Mouse (Mus musculus): ENCODE data around the gene Wipf2. TPM values are rescaled to one million over a fixed set of nuclear protein-coding genes. Genes with fewer than 3 reads are reported as not detected.

Gene Wipf2
- polyA plus RNA-seq, 1 experiment, result 6.2 TPM

GRCm38 (mm10) chr11:98854116-98854515 is 9.3 kb upstream of the Wipf2 start:
- DNase-seq (ENCODE audit: low read depth), result no peak

- no peak for DNase-seq (ENCODE audit: low read depth)
Measured at GRCm38 (mm10) chr11:98854659-98855058, 8.8 kb upstream of the Wipf2 start.

- DNase-seq (ENCODE audit: low read depth), result no peak
Measured at GRCm38 (mm10) chr11:98858759-98859731, 4.4 kb upstream of the Wipf2 start.

- DNase-seq (ENCODE audit: low read depth), result no peak
Measured at GRCm38 (mm10) chr11:98863751-98864429, 452 bp downstream of the Wipf2 start.

GRCm38 (mm10) chr11:98867293-98867692 is 3.9 kb downstream of the Wipf2 start:
- DNase-seq (ENCODE audit: low read depth), result no peak

- no peak for DNase-seq (ENCODE audit: low read depth)
Measured at GRCm38 (mm10) chr11:98869906-98870305, 6.5 kb downstream of the Wipf2 start.

- DNase-seq (ENCODE audit: low read depth), result no peak
Measured at GRCm38 (mm10) chr11:98870791-98871190, 7.4 kb downstream of the Wipf2 start.

GRCm38 (mm10) chr11:98871416-98871815 is 8.0 kb downstream of the Wipf2 start:
- no peak for DNase-seq (ENCODE audit: low read depth)

GRCm38 (mm10) chr11:98872040-98872439 is 8.6 kb downstream of the Wipf2 start:
- no peak for DNase-seq (ENCODE audit: low read depth)

GRCm38 (mm10) chr11:98873900-98874299 is 10.5 kb downstream of the Wipf2 start:
- DNase-seq (ENCODE audit: low read depth), result no peak

GRCm38 (mm10) chr11:98877001-98877400 is 13.6 kb downstream of the Wipf2 start:
- DNase-seq (ENCODE audit: low read depth), result no peak

GRCm38 (mm10) chr11:98887703-98888102 is 24.3 kb downstream of the Wipf2 start:
- no peak for DNase-seq (ENCODE audit: low read depth)

- DNase-seq (ENCODE audit: low read depth), result no peak
Measured at GRCm38 (mm10) chr11:98889077-98889476, 25.6 kb downstream of the Wipf2 start.

GRCm38 (mm10) chr11:98889977-98890376 is 26.5 kb downstream of the Wipf2 start:
- no peak for DNase-seq (ENCODE audit: low read depth)

- DNase-seq (ENCODE audit: low read depth), result no peak
Measured at GRCm38 (mm10) chr11:98892426-98892825, 29.0 kb downstream of the Wipf2 start.

- no peak for DNase-seq (ENCODE audit: low read depth)
Measured at GRCm38 (mm10) chr11:98900529-98901125, 37.2 kb downstream of the Wipf2 start.

- no peak for DNase-seq (ENCODE audit: low read depth)
Measured at GRCm38 (mm10) chr11:98902621-98903245, 39.3 kb downstream of the Wipf2 start.

GRCm38 (mm10) chr11:98904577-98904976 is 41.1 kb downstream of the Wipf2 start:
- no peak for DNase-seq (ENCODE audit: low read depth)

- DNase-seq (ENCODE audit: low read depth), result no peak
Measured at GRCm38 (mm10) chr11:98905033-98905432, 41.6 kb downstream of the Wipf2 start.

GRCm38 (mm10) chr11:98905583-98905982 is 42.1 kb downstream of the Wipf2 start:
- DNase-seq (ENCODE audit: low read depth), result no peak

GRCm38 (mm10) chr11:98907063-98907436 is 43.6 kb downstream of the Wipf2 start:
- DNase-seq (ENCODE audit: low read depth), result no peak

Measured in gonadal fat pad, adult 2 months (tissue).